Mouse (Mus musculus) limb, embryonic 13.5 days (tissue): ENCODE data around the gene Jph4. TPM values are rescaled to one million over a fixed set of nuclear protein-coding genes. Genes with fewer than 3 reads are reported as not detected.

Source experiments
- ATAC-seq: fragments of 200-750 bp; cut with Nextera tagmentation; 2 replicates; pipeline ENCODE4 v1.8.0; 2017; ENCODE audit warnings: low read depth, moderate number of reproducible peaks, moderate TSS enrichment; ENCODE audit not compliant: low FRiP score
- H3K27ac ChIP-seq: fragments of 300-500 bp; sonication (generic); 2 replicates; pipeline ENCODE4 v1.5.1; 2015; ENCODE audit warnings: inconsistent platforms, mild to moderate bottlenecking, moderate library complexity
- H3K27me3 ChIP-seq: fragments of 300-500 bp; sonication (generic); 2 replicates; pipeline ENCODE4 v1.6.1; 2015; ENCODE audit warnings: mild to moderate bottlenecking, inconsistent platforms
- H3K36me3 ChIP-seq: fragments of 300-500 bp; sonication (generic); 2 replicates; pipeline ENCODE4 v1.6.1; 2015; ENCODE audit warnings: inconsistent platforms, mild to moderate bottlenecking, moderate library complexity
- H3K4me1 ChIP-seq: fragments of 300-500 bp; sonication (generic); 2 replicates; pipeline ENCODE4 v1.6.1; 2015; ENCODE audit warnings: inconsistent platforms
- H3K4me2 ChIP-seq: fragments of 300-500 bp; sonication (generic); replicated peaks from 2 replicates; pipeline ENCODE4 v1.6.1; 2015; ENCODE audit warnings: inconsistent platforms, mild to moderate bottlenecking, moderate library complexity
- H3K4me3 ChIP-seq: fragments of 300-500 bp; sonication (generic); 2 replicates; pipeline ENCODE4 v1.5.1; 2015; ENCODE audit warnings: moderate library complexity, mild to moderate bottlenecking, inconsistent platforms
- H3K9ac ChIP-seq: fragments of 300-500 bp; sonication (generic); 2 replicates; pipeline ENCODE4 v1.6.1; 2015; ENCODE audit warnings: mild to moderate bottlenecking, inconsistent platforms
- H3K9me3 ChIP-seq: fragments of 300-500 bp; sonication (generic); 2 replicates; pipeline ENCODE4 v1.6.1; 2016; ENCODE audit warnings: inconsistent platforms
- WGBS: fragments of 180-500 bp; shearing (Covaris S2); methylation state at CpG from one replicate; pipeline ENCODE4 v1.1.7; 2015; 5-methylcytosine and 5-hydroxymethylcytosine counted together
- polyA plus RNA-seq: library from polyadenylated mRNA; unstranded; fragments of >200 nt; fragmentation: Nextera tagmentation; extraction: Ambion mirVana; gene quantifications from 2 replicates; pipeline ENCODE4 v1.2.1, GENCODE M21; 2015

Gene Jph4
- polyA plus RNA-seq = 1.9 and 2.2 TPM in 2 replicates

- peak within 1 kb of the TSS; percentile 68 for H3K4me3 ChIP-seq
- H3K27me3 ChIP-seq = peaks cover 66% of the 10 kb centered on the region
- H3K4me1 ChIP-seq = peaks cover 32% of the 10 kb centered on the region
- no peak for ATAC-seq
- peak within 1 kb of the TSS; percentile 45 for H3K9ac ChIP-seq
- no peaks in the 10 kb centered on the region for H3K36me3 ChIP-seq
- WGBS = 3% methylated on average over 21 of the region's 21 CpGs
- H3K4me2 ChIP-seq = peak within 1 kb of the TSS; percentile 100
- no peak within 1 kb of the TSS for H3K27ac ChIP-seq
- H3K9me3 ChIP-seq = no peaks in the 10 kb centered on the region
Observed at GRCm38 (mm10) chr14:55116425-55117200, at the start of gene Jph4. TSS of gene Jph4 (minus strand) at chr14:55116935.

DNA sequence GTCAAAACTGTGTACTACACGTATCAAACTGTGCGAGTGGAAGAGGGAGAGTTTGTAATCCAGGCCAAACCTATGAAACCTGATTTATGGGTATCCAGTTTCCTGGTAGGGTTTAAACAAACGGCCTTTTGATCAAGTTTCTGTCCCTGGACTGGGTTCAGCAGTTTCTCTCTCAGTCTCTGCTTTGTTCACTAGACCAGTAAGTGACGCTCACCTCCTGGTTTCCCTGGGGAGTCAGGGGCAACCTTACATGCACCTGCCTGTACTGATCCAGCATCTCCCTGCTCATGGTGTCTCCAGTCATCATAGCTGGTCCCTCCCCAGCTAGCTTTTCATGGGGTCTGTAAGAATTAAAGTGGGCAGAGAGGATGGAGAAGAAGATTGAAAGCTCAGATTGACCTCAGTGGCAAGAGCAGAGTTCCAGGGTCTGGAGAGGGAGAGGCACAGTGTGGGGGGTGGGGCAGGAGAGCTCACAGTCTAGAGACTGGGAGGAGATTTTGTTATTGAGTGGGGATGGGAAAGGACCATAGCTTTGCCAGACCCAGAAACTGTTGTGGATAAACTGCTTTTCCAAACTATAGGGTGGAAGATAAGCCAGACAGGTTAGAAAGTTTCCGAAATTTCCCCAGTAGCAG is 47.6 kb upstream of the Jph4 start:
- H3K4me3 ChIP-seq = no peak overlapping the region
- no peak for ATAC-seq

GRCm38 (mm10) chr14:55162168-55162567 is 45.4 kb upstream of the Jph4 start:
- 74% methylated on average over 4 of the region's 4 CpGs for WGBS
- ATAC-seq = no peak

More for the DNA sequence above, 47.6 kb upstream of the Jph4 start:
- peaks cover 8% of the 10 kb centered on the region for H3K4me1 ChIP-seq
- H3K9me3 ChIP-seq = no peaks in the 10 kb centered on the region
- 46% methylated on average over 5 of the region's 5 CpGs for WGBS
- 0 out of 2 replicates have a peak overlapping the region, but pooled peaks have one; percentile 0 for H3K27ac ChIP-seq
- peaks cover 3% of the 10 kb centered on the region; the same call in 1 of the 2 replicates for H3K27me3 ChIP-seq
- H3K9ac ChIP-seq = no peak overlapping the region
- no peak overlapping the region for H3K4me2 ChIP-seq
- H3K36me3 ChIP-seq = no peaks in the 10 kb centered on the region

GRCm38 (mm10) chr14:55161098-55161634 is 44.4 kb upstream of the Jph4 start:
- peaks cover 8% of the 10 kb centered on the region for H3K4me1 ChIP-seq
- peak; percentile 46; the same call in 1 of the 2 replicates for ATAC-seq
- no peak overlapping the region for H3K27ac ChIP-seq
- H3K4me3 ChIP-seq = peak overlapping the region; percentile 18; the same call in 1 of the 2 replicates
- H3K36me3 ChIP-seq = no peaks in the 10 kb centered on the region
- H3K4me2 ChIP-seq = peak overlapping the region; percentile 54
- H3K9ac ChIP-seq = no peak overlapping the region
- 29% methylated on average over 14 of the region's 14 CpGs for WGBS
- H3K27me3 ChIP-seq = no peaks in the 10 kb centered on the region
- H3K9me3 ChIP-seq = no peaks in the 10 kb centered on the region

More at GRCm38 (mm10) chr14:55162168-55162567, 45.4 kb upstream of the Jph4 start:
- H3K4me3 ChIP-seq = no peak overlapping the region
- H3K27ac ChIP-seq = no peak overlapping the region
- H3K9me3 ChIP-seq = no peaks in the 10 kb centered on the region
- H3K4me1 ChIP-seq = peaks cover 8% of the 10 kb centered on the region
- no peak overlapping the region for H3K4me2 ChIP-seq
- no peaks in the 10 kb centered on the region for H3K36me3 ChIP-seq
- no peak overlapping the region for H3K9ac ChIP-seq
- no peaks in the 10 kb centered on the region for H3K27me3 ChIP-seq

GRCm38 (mm10) chr14:55160251-55161071 is 43.7 kb upstream of the Jph4 start:
- H3K4me1 ChIP-seq = peaks cover 8% of the 10 kb centered on the region
- no peak overlapping the region for H3K27ac ChIP-seq
- H3K4me3 ChIP-seq = no peak overlapping the region
- H3K9me3 ChIP-seq = no peaks in the 10 kb centered on the region
- H3K27me3 ChIP-seq = no peaks in the 10 kb centered on the region
- no peaks in the 10 kb centered on the region for H3K36me3 ChIP-seq
- H3K4me2 ChIP-seq = no peak overlapping the region
- no peak overlapping the region for H3K9ac ChIP-seq
- WGBS = 72% methylated on average over 10 of the region's 10 CpGs
- ATAC-seq = 0 out of 2 replicates have a peak, but pooled peaks have one; percentile 26

DNA sequence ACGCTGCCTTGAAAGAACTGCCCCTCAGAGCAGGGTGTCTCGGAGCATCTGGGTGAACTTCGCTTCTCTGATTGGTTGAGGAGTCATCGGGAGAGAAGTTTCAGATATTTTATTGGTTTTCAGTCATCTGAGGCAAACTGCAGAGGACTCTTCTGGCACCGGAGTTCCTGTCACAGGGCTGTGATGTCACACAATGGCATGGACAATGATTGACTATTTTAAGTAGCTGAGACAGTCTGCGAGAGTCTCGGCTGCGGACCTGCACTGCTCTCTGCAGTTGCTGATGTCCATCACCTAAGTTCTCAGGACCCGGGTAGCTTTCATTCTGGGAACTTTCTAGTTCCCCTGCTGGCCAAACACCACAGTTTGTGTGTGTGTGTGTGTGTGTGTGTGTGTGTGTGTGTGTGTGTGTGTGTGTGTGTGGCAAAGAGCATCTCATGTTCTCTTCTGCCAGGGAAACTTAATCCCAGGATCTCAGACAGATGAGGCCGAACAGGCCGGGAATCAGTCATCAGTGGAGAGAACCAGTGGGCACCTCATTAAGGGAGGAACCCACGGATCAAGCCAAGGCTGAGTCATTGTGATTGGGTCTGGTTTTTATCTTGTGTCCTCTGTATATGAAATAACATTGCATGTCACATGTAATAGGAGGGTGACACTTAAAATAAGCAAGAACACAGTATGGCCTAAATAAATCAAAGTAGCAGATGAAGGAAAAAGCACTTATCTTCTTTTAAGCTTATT is 40.8 kb upstream of the Jph4 start:
- Histone ChIP-seq H3K4me2 (no peak overlapping the region), H3K36me3 (no peaks in the 10 kb centered on the region), H3K9ac (no peak overlapping the region), H3K4me3 (no peak overlapping the region), H3K9me3 (no peaks in the 10 kb centered on the region), H3K4me1 (no peaks in the 10 kb centered on the region; the same call in 1 of the 2 replicates), H3K27ac (no peak overlapping the region), H3K27me3 (no peaks in the 10 kb centered on the region)
- peak; percentile 44; the same call in 1 of the 2 replicates for ATAC-seq
- 69% methylated on average over 12 of the region's 12 CpGs for WGBS

GRCm38 (mm10) chr14:55152951-55153481 is 36.3 kb upstream of the Jph4 start:
- no peaks in the 10 kb centered on the region for H3K36me3 ChIP-seq
- H3K27me3 ChIP-seq = no peaks in the 10 kb centered on the region
- ATAC-seq = no peak
- H3K9me3 ChIP-seq = no peaks in the 10 kb centered on the region
- no peak overlapping the region for H3K27ac ChIP-seq
- no peak overlapping the region for H3K4me3 ChIP-seq
- WGBS = 83% methylated on average over 16 of the region's 16 CpGs
- H3K9ac ChIP-seq = no peak overlapping the region
- 0 out of 2 replicates have a peak, but pooled peaks cover 2% of the 10 kb centered on the region for H3K4me1 ChIP-seq
- H3K4me2 ChIP-seq = no peak overlapping the region

DNA sequence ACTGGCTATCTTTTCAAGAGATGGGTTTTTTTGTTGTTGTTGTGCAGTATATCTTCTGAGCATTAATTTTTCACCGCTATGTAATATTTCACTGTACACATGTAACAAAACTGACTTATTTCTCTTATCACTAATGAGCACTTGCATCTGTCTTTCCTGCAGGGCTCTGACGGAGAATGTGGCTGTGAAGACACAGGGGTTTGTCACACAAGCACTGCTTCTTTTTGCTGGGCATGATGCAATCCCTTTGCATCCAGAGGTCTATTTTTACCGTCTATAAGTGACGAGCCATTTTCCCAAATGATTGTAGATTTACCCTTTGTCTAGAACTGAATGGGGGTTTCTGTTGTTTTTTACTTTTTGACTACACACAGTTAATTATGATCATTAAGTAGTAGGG is 35.4 kb upstream of the Jph4 start:
- Histone ChIP-seq H3K36me3 (no peaks in the 10 kb centered on the region), H3K4me3 (no peak overlapping the region), H3K4me2 (no peak overlapping the region), H3K27ac (no peak overlapping the region), H3K4me1 (0 out of 2 replicates have a peak, but pooled peaks cover 9% of the 10 kb centered on the region), H3K9ac (no peak overlapping the region), H3K27me3 (no peaks in the 10 kb centered on the region), H3K9me3 (no peaks in the 10 kb centered on the region)
- WGBS = 91% methylated on average over 4 of the region's 4 CpGs
- ATAC-seq = no peak

DNA sequence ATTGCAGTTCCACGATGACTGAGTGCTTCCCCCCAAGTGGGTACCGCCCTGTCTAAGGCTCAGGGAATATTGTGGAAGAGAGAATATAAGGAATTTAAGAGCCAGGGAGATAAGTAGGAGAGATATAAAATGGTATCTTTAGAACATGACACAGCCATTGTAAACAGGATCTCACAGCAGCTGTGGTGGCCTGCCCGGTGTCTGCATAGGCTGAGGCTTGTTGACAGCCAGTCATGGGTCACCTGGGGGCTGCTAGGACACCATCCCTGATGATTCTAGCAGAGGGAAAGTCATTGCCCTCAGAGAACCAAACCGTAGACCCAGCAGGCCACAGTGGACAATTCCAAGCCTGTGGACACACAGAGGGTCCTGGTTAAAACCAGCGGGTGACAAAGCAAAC is 34.2 kb upstream of the Jph4 start:
- Histone ChIP-seq H3K9ac (no peak overlapping the region), H3K4me2 (no peak overlapping the region), H3K4me3 (no peak overlapping the region), H3K36me3 (no peaks in the 10 kb centered on the region), H3K27ac (no peak overlapping the region), H3K4me1 (0 out of 2 replicates have a peak, but pooled peaks cover 9% of the 10 kb centered on the region), H3K27me3 (no peaks in the 10 kb centered on the region), H3K9me3 (no peaks in the 10 kb centered on the region)
- 84% methylated on average over 5 of the region's 5 CpGs for WGBS
- no peak for ATAC-seq

GRCm38 (mm10) chr14:55149041-55149440 is 32.3 kb upstream of the Jph4 start:
- H3K27ac ChIP-seq = no peak overlapping the region

More at GRCm38 (mm10) chr14:55149041-55149440, 32.3 kb upstream of the Jph4 start:
- H3K4me3 ChIP-seq = no peak overlapping the region
- H3K27me3 ChIP-seq = no peaks in the 10 kb centered on the region
- H3K36me3 ChIP-seq = no peaks in the 10 kb centered on the region
- 0 out of 2 replicates have a peak, but pooled peaks cover 9% of the 10 kb centered on the region for H3K4me1 ChIP-seq
- no peaks in the 10 kb centered on the region for H3K9me3 ChIP-seq
- no peak overlapping the region for H3K4me2 ChIP-seq
- WGBS = 84% methylated on average over 5 of the region's 5 CpGs
- H3K9ac ChIP-seq = no peak overlapping the region
- no peak for ATAC-seq
